Mouse (Mus musculus) bone marrow macrophage, adult 2 months (primary cell): ENCODE results near the gene Socs3.

ENCODE experiments used
- CTCF ChIP-seq: IDR thresholded peaks from 2 replicates; pipeline ENCODE4 v1.5.1; 2012; ENCODE audit warnings: low read depth, mild to moderate bottlenecking, low read length, moderate library complexity
- POLR2A ChIP-seq: IDR thresholded peaks from 2 replicates; pipeline ENCODE4 v1.6.1; 2012; ENCODE audit warnings: mild to moderate bottlenecking, low read depth, low read length, borderline replicate concordance

- TF ChIP-seq CTCF (no peak), POLR2A (no peak)
These were observed 3.2 kb downstream of the Socs3 start for GRCm38 (mm10) chr11:117966506-117967100.
